Comparison of ENCODE assay signal across 21 mouse cellular contexts in the genomic region with DNA sequence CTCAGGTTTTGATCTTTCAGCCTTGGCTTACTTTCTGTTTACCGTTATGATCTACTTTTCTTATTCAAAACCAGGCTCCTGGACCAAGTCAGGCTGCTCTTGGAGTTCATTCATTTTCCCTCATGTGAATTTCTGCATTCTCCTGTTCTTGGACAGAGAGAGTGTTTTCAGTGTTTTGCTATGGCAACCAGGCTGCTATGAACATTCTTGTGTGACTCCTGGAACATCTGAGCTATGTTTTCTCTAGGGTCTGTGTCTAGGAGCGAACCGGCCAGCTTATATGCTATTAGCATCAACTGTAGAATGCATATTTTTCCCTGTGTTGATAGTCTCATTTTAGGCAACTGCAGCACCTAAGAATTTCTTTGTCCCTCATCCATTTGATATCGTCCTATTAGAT. TPM values are rescaled to one million over a fixed set of nuclear protein-coding genes. Genes with fewer than 3 reads are reported as not detected.
DNase-seq lines count a peak whose midpoint lies in the region; ATAC-seq and TF ChIP-seq lines count a peak whose summit lies in the region.
"Had no signal": no experiment of that assay in that cellular context is flagged by ENCODE, and none has a peak within 500 bp of the region (broad histone marks: within the 10 kb centered on the region; RNA-seq: fewer than 3 reads in every experiment).

No protein-coding gene starts in this region.

- no peaks in the 10 kb centered on the region for H3K27me3 ChIP-seq in lung, embryonic 14.5 days (ENCODE audit: insufficient read depth, low read length)
- H3K27me3 ChIP-seq: forebrain, embryonic 15.5 days; heart, embryonic 12.5 days; hindbrain, embryonic 15.5 days; liver, embryonic 15.5 days; megakaryocyte, embryonic 14.5 days; neural tube, embryonic 12.5 days had no signal

- no peak for TF ChIP-seq CTCF in lung, embryonic 14.5 days (IDR thresholded peaks at IDR 0.05; ENCODE audit: low read depth)

- H3K27ac ChIP-seq in lung, embryonic 14.5 days (ENCODE audit: low read depth) = no peak overlapping the region
- H3K27ac ChIP-seq: forebrain, embryonic 15.5 days; hindbrain, embryonic 15.5 days; liver, embryonic 15.5 days; neural tube, embryonic 12.5 days; stomach, postnatal 0 days had no signal

- no peak for ATAC-seq in lung, embryonic 14.5 days (ENCODE audit: insufficient read depth)
- ATAC-seq: forebrain, embryonic 15.5 days had no signal

- DNase-seq in gastrocnemius, adult 18-20 months (ENCODE audit: low spot score) = peak; percentile 36
- DNase-seq in gastrocnemius, postnatal 10 days = no peak
- peak; percentile 11 for DNase-seq in lung, embryonic 14.5 days
- DNase-seq in lung, postnatal 14 days = no peak
- peak; percentile 33 for DNase-seq in embryo, embryonic 11 days
- DNase-seq in mesoderm, embryonic 11.5 days (ENCODE audit: low read depth, low spot score) = peak; percentile 60
- DNase-seq in neural tube, embryonic 10.5 days (ENCODE audit: extremely low spot score, low spot score) = no peak
- DNase-seq: adrenal gland, postnatal 36 days; B cell, adult 2 months; cerebellum, adult 2 months; kidney, adult 11 months; kidney, postnatal 14 days; right cerebral cortex, postnatal 4 days had no signal

- 80% methylated on average over 4 of the region's 4 CpGs for WGBS in lung, embryonic 14.5 days

- no peaks in the 10 kb centered on the region for H3K9me3 ChIP-seq in lung, embryonic 14.5 days (ENCODE audit: low read depth, low read length)
- H3K9me3 ChIP-seq: forebrain, embryonic 15.5 days; heart, embryonic 12.5 days; hindbrain, embryonic 15.5 days; liver, embryonic 15.5 days; megakaryocyte, embryonic 14.5 days; neural tube, embryonic 12.5 days had no signal

- H3K4me1 ChIP-seq in lung, embryonic 14.5 days (ENCODE audit: insufficient read depth) = no peaks in the 10 kb centered on the region
- H3K4me1 ChIP-seq: liver, embryonic 15.5 days had no signal

- no peak overlapping the region for H3K4me2 ChIP-seq in lung, embryonic 14.5 days
- H3K4me2 ChIP-seq: forebrain, embryonic 15.5 days; heart, embryonic 12.5 days; hindbrain, embryonic 15.5 days; liver, embryonic 15.5 days; neural tube, embryonic 12.5 days had no signal

- H3K36me3 ChIP-seq in lung, embryonic 14.5 days (ENCODE audit: insufficient read depth) = peaks cover 6% of the 10 kb centered on the region; the same call in 1 of the 2 replicates
- H3K36me3 ChIP-seq: forebrain, embryonic 15.5 days; hindbrain, embryonic 15.5 days; liver, embryonic 15.5 days; neural tube, embryonic 12.5 days had no signal

- H3K4me3 ChIP-seq in lung, embryonic 14.5 days (ENCODE audit: low read depth, low read length) = no peak overlapping the region
- H3K4me3 ChIP-seq: forebrain, embryonic 15.5 days; heart, embryonic 12.5 days; hindbrain, embryonic 15.5 days; liver, embryonic 15.5 days; megakaryocyte, embryonic 14.5 days; neural tube, embryonic 12.5 days had no signal

- no peak overlapping the region for H3K9ac ChIP-seq in lung, embryonic 14.5 days
- H3K9ac ChIP-seq: forebrain, embryonic 15.5 days; heart, embryonic 12.5 days; hindbrain, embryonic 15.5 days; liver, embryonic 15.5 days; neural tube, embryonic 12.5 days had no signal

RNA-seq across cellular contexts. Expression of a gene that starts 45.1 kb away (rescaled TPM):
- 10 to 100 TPM; 30.4 to 51.7 TPM for total RNA-seq in gastrocnemius, adult 18-20 months (2021)
- 10 to 100 TPM; 45.3 to 63.2 TPM for total RNA-seq in gastrocnemius, postnatal 10 days (2021)
- 97.0 and 102 TPM in 2 replicates for polyA plus RNA-seq in lung, embryonic 14.5 days (2014; fragmentation: Nextera tagmentation; extraction: Ambion mirVana)

RNA-seq across cellular contexts. Expression of a gene that starts 47.2 kb away (rescaled TPM):
- 1 to 10 TPM; 1.3 to 2.2 TPM for total RNA-seq in gastrocnemius, adult 18-20 months (2021)
- 1 to 10 TPM; 5.6 to 7.8 TPM for total RNA-seq in gastrocnemius, postnatal 10 days (2021)
- 13.7 and 16.6 TPM in 2 replicates for polyA plus RNA-seq in lung, embryonic 14.5 days (2014; fragmentation: Nextera tagmentation; extraction: Ambion mirVana)
- total RNA-seq: monocyte, adult 5-6 weeks had no signal

Comparison
In these comparisons a context has a peak if more than half of its experiments do, and no peak if none do; other contexts are left out.
1. DNase-seq: peak in gastrocnemius, adult 18-20 months (single experiment), lung, embryonic 14.5 days (single experiment), embryo, embryonic 11 days (single experiment) and mesoderm, embryonic 11.5 days (single experiment); none in gastrocnemius, postnatal 10 days (single experiment), lung, postnatal 14 days (single experiment) and neural tube, embryonic 10.5 days (single experiment).